Mouse (Mus musculus): ENCODE results near the gene Tspo. TPM values are rescaled to one million over a fixed set of nuclear protein-coding genes. Genes with fewer than 3 reads are reported as not detected.

Gene Tspo
- polyA plus RNA-seq (2021; fragmentation: Nextera tagmentation) = 36.9 and 62.2 TPM in 2 replicates
- long read RNA-seq, experiment 1, transcript Tspo-201 (4 exons, 837 nt) = major isoform, 29 of 32 reads
- long read RNA-seq, experiment 1, partial matches to known transcripts = 3 of 32 reads
- long read RNA-seq, experiment 1, other reads (novel, unspliced or antisense) = 0 of 32 reads
- long read RNA-seq, experiment 2, partial matches to known transcripts = 0 of 2 reads
- long read RNA-seq, experiment 2, other reads (novel, unspliced or antisense) = 0 of 2 reads

DNA sequence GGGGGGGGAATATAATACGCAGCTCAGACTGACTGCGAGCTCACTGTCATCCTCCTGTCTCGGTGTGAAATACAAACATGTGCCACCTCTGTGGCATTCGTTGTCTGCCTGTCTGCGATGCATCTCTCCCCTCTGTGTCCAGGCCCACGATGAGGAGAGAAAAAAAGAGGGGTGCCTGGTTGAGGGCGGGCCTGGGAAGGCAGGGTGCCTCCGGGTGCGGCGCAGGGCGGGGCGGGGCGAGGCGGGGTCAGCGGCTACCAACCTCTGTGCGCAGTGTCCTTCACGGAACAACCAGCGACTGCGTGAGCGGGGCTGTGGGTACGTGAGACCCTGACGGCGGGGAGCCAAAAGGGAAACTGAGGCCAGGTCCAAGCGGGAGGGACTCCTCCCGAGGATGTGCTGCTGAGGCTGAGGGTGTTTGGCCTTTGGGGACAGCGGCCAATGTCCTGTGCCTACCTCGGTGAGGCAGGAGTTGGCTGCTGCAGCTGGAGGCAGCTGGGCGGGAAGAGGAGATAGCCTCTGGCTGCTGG is at the start of gene Tspo, which contains the start of gene Mcat:
Gene Tspo, plus strand, starts transcription at position 266 of the 530 bp plus-strand sequence.
Gene Mcat, minus strand, starts transcription at position 461 of the 530 bp plus-strand sequence.

DNA sequence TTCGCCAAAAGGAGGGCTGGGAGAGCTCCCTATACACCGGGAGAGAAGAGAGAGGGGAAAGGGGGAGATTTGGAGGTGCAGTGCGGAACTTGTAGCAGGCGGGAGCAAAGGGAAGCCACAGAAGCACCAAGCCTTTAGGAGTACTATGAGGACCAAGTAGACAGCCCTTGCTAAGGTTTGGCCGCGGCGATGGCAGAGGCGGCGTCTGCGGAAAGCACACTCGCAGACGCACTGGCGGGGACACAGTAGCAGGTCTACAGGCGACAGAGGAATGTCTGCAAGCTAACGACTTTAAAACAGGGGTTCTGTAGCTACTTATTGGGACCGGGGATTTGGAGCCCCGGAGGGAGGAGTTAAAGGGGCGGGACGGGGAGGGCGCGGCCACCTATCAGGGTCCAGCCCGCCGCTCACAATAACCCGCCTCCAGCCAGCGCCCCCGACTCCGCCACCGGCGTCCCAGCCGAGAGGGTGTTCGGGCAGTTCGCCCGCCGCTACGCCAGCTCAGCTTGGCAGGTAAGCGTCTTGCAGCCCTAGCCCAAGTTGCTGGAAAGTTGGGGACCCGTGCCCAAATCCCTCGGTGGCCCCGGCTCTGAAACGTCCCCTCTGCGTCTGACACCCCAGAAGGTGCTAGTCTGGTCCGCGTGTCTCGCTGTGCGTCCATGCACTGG is 36.8 kb upstream of the Tspo start, which contains the start of gene Bik:
Gene Bik, plus strand, starts transcription at position 439 of the 668 bp plus-strand sequence.

GRCm38 (mm10) chr15:83594513-83595363 is 31.3 kb downstream of the Tspo start, which contains the start of gene Ttll12:
Ttll12 (minus strand) TSS chr15:83595157.

Small RNA genes lying within 50 kb of the gene (microRNA-seq; reads per million reads assigned to microRNA genes)
- gene Gm24575 = not detected

Other genes starting within 250 kb of the Tspo start
- gene Arfgap3, start 213.3 kb upstream of the Tspo start, polyA plus RNA-seq (2021; fragmentation: Nextera tagmentation) = 12.4 and 14.2 TPM in 2 replicates
- gene Pacsin2, start 99.0 kb upstream of the Tspo start, polyA plus RNA-seq (2021; fragmentation: Nextera tagmentation) = 20.2 and 26.1 TPM in 2 replicates
- gene Ttll1, start 52.7 kb upstream of the Tspo start, polyA plus RNA-seq (2021; fragmentation: Nextera tagmentation) = 42.7 and 44.2 TPM in 2 replicates
- gene Bik, start 36.7 kb upstream of the Tspo start, polyA plus RNA-seq (2021; fragmentation: Nextera tagmentation) = 0.15 and 0.28 TPM in 2 replicates
- 3.9 and 5.2 TPM in 2 replicates for gene Mcat, start 195 bp downstream of the Tspo start, polyA plus RNA-seq (2021; fragmentation: Nextera tagmentation)
- gene Ttll12, start 31.6 kb downstream of the Tspo start, polyA plus RNA-seq (2021; fragmentation: Nextera tagmentation) = 4.0 and 4.3 TPM in 2 replicates
- gene Scube1, start 161.4 kb downstream of the Tspo start, polyA plus RNA-seq (2021; fragmentation: Nextera tagmentation) = 6.9 and 7.0 TPM in 2 replicates
- gene Mpped1, start 215.9 kb downstream of the Tspo start, polyA plus RNA-seq (2021; fragmentation: Nextera tagmentation) = 113 and 149 TPM in 2 replicates